Mouse (Mus musculus): ENCODE measurements around the gene Hist1h2bk.

DNA sequence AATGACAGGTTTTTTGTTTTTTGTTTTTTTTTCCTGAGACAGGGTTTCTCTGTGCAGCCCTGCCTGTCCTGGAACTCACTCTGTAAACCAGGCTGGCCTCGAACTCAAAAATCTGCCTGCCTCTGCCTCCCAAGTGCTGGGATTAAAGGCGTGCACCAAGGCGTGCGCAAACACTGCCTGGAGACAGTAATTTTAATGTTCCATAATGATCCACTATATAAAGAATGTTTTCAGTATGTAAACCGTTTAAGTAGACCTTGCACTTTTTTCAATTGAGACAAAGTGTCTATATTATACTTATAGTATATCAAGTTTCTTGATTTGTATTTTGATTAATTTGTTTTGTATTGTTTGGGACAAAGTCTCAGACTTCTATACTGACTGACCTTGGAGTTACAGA lies 3.7 kb downstream of the Hist1h2bk start:
- TF ChIP-seq CTCF (IDR thresholded peaks at IDR 0.05; ENCODE audit: extremely low read depth, insufficient read depth, low read length) (no peak), POLR2A (IDR thresholded peaks at IDR 0.05; ENCODE audit: extremely low read depth, insufficient read depth, low read length) (no peak)

Measured in cortical plate, adult 2 months (tissue).